Mouse (Mus musculus) midbrain, embryonic 15.5 days (tissue): ENCODE measurements around the gene Cpsf2. TPM values are rescaled to one million over a fixed set of nuclear protein-coding genes. Genes with fewer than 3 reads are reported as not detected.

Experiments
- ATAC-seq: fragments of 200-750 bp; cut with Nextera tagmentation; replicated peaks from 2 replicates; pipeline ENCODE4 v1.8.0; 2017; ENCODE audit warnings: moderate TSS enrichment
- H3K27ac ChIP-seq: fragments of 300-500 bp; sonication (generic); 2 replicates; pipeline ENCODE4 v1.5.1; 2015; ENCODE audit warnings: mild to moderate bottlenecking, inconsistent platforms
- H3K27me3 ChIP-seq: fragments of 300-500 bp; sonication (generic); replicated peaks from 2 replicates; pipeline ENCODE4 v1.6.1; 2015; ENCODE audit warnings: inconsistent platforms
- H3K36me3 ChIP-seq: fragments of 300-500 bp; sonication (generic); replicated peaks from 2 replicates; pipeline ENCODE4 v1.6.1; 2015; ENCODE audit warnings: inconsistent platforms
- H3K4me1 ChIP-seq: fragments of 300-500 bp; sonication (generic); 2 replicates; pipeline ENCODE4 v1.6.1; 2015; ENCODE audit warnings: inconsistent platforms
- H3K4me2 ChIP-seq: fragments of 300-500 bp; sonication (generic); 2 replicates; pipeline ENCODE4 v1.6.1; 2015; ENCODE audit warnings: inconsistent platforms, mild to moderate bottlenecking, moderate library complexity
- H3K4me3 ChIP-seq: fragments of 300-500 bp; sonication (generic); 2 replicates; pipeline ENCODE4 v1.5.1; 2015; ENCODE audit warnings: mild to moderate bottlenecking, inconsistent platforms
- H3K9ac ChIP-seq: fragments of 300-500 bp; sonication (generic); 2 replicates; pipeline ENCODE4 v1.6.1; 2015; ENCODE audit warnings: mild to moderate bottlenecking, inconsistent platforms
- H3K9me3 ChIP-seq: fragments of 300-500 bp; sonication (generic); 2 replicates; pipeline ENCODE4 v1.6.1; 2016; ENCODE audit warnings: inconsistent platforms
- WGBS: fragments of 180-500 bp; shearing (Covaris S2); methylation state at CpG from one replicate; pipeline ENCODE4 v1.1.7; 2015; ENCODE audit warnings: mixed read lengths; 5-methylcytosine and 5-hydroxymethylcytosine counted together
- polyA plus RNA-seq: library from polyadenylated mRNA; unstranded; fragments of >200 nt; fragmentation: Nextera tagmentation; extraction: Ambion mirVana; gene quantifications from 2 replicates; pipeline ENCODE4 v1.2.1, GENCODE M21; 2015

The Cpsf2 gene
- polyA plus RNA-seq, 1 experiment from 2014 or later, result 28.8 TPM

GRCm38 (mm10) chr12:102034934-102035333 lies 59.1 kb downstream of the Cpsf2 start:
- ATAC-seq, result no peak
- Histone ChIP-seq H3K9ac (no peak overlapping the region), H3K4me1 (no peaks in the 10 kb centered on the region), H3K9me3 (no peaks in the 10 kb centered on the region), H3K36me3 (no peaks in the 10 kb centered on the region), H3K27ac (no peak overlapping the region), H3K27me3 (no peaks in the 10 kb centered on the region), H3K4me3 (no peak overlapping the region), H3K4me2 (no peak overlapping the region)
- WGBS, result 93% methylated on average over 4 of the region's 4 CpGs

DNA sequence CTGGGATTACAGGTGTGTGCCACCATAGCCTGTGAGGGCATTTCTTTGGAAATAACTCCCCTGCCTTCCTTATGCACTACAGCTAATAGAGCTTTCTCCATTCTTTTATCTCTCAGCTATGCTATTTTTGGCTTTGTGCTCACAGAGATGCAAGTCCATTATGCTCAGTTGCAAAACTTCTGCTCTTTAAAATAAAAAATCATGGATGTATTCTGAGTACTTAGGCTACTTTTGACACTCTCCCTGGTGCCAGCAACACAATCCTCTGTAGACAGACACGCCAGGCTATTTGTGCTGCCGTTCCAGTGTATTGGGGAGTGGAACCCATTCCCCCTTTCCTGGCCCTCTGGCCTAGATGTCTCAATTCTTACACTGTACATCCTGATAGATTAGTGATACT lies 64.1 kb downstream of the Cpsf2 start:
- no peaks in the 10 kb centered on the region for H3K9me3 ChIP-seq
- peaks cover 20% of the 10 kb centered on the region for H3K4me1 ChIP-seq
- H3K4me2 ChIP-seq, result no peak overlapping the region
- WGBS, result 89% methylated on average over 2 of the region's 2 CpGs
- H3K27ac ChIP-seq, result no peak overlapping the region
- H3K27me3 ChIP-seq, result no peaks in the 10 kb centered on the region
- no peaks in the 10 kb centered on the region for H3K36me3 ChIP-seq
- H3K4me3 ChIP-seq, result no peak overlapping the region
- no peak overlapping the region for H3K9ac ChIP-seq
- ATAC-seq, result no peak

DNA sequence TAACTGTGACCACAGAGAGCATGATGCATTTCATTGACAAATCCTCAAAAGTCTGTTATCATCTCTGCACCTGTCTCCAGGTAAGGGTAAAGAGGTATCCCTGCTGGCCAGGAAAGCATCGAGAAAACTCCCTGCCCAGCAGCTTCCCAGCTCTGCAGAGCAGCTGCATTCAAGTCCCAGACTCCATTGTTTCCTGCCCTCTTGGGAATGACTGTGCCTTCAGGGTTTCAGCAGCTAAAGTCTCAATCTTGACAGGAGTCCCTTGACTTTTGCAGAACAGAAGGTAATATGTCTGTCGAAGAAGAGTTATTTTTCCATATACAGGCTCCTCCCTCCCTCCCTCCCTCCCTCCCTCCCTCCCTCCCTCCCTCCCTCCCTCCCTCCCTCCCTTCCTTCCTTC lies 65.9 kb downstream of the Cpsf2 start:
- Histone ChIP-seq H3K9ac (no peak overlapping the region), H3K9me3 (no peaks in the 10 kb centered on the region), H3K4me1 (peaks cover 20% of the 10 kb centered on the region), H3K27ac (peak overlapping the region; percentile 79), H3K36me3 (no peaks in the 10 kb centered on the region), H3K27me3 (no peaks in the 10 kb centered on the region), H3K4me3 (no peak overlapping the region), H3K4me2 (no peak overlapping the region)
- WGBS, result 19% methylated on average over 2 of the region's 2 CpGs
- peak; percentile 55 for ATAC-seq

GRCm38 (mm10) chr12:102042247-102042646 lies 66.5 kb downstream of the Cpsf2 start:
- Histone ChIP-seq H3K4me2 (peak overlapping the region; percentile 11; the same call in 1 of the 2 replicates), H3K27ac (peak overlapping the region; percentile 79), H3K36me3 (no peaks in the 10 kb centered on the region), H3K4me3 (no peak overlapping the region), H3K4me1 (peaks cover 20% of the 10 kb centered on the region), H3K27me3 (no peaks in the 10 kb centered on the region), H3K9ac (no peak overlapping the region), H3K9me3 (no peaks in the 10 kb centered on the region)
- ATAC-seq, result peak; percentile 87
- 32% methylated on average over 7 of the region's 7 CpGs for WGBS

DNA sequence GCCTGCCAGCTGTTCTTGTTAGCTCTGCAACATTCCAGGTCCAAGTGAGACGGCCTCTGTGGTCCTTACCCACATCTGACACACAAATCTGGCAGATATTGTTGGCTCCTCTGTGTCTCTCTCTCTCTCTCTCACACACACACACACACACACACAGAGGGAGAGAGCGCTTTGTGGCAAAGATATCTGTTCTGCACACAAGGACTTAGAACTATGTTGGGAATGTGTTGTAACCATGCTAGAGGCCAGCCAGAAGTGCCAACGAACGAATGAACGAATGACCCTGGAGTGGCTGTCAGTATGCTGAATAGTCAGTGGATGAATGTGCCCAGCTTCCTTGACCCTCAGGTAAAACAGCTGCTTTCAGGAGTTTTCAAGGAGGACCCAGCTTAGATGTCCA lies 68.1 kb downstream of the Cpsf2 start:
- Histone ChIP-seq H3K4me3 (no peak overlapping the region), H3K4me1 (peaks cover 20% of the 10 kb centered on the region), H3K27me3 (no peaks in the 10 kb centered on the region), H3K9ac (no peak overlapping the region), H3K9me3 (no peaks in the 10 kb centered on the region), H3K36me3 (no peaks in the 10 kb centered on the region), H3K27ac (no peak overlapping the region), H3K4me2 (no peak overlapping the region)
- WGBS, result 82% methylated on average over 5 of the region's 5 CpGs
- no peak for ATAC-seq

GRCm38 (mm10) chr12:102054155-102054554 lies 78.4 kb downstream of the Cpsf2 start:
- no peak overlapping the region for H3K9ac ChIP-seq
- H3K4me2 ChIP-seq, result no peak overlapping the region
- H3K27ac ChIP-seq, result no peak overlapping the region
- WGBS, result 91% methylated on average over 4 of the region's 4 CpGs
- H3K4me3 ChIP-seq, result no peak overlapping the region
- ATAC-seq, result no peak
- no peaks in the 10 kb centered on the region for H3K36me3 ChIP-seq
- no peaks in the 10 kb centered on the region for H3K27me3 ChIP-seq
- H3K4me1 ChIP-seq, result peaks cover 11% of the 10 kb centered on the region
- H3K9me3 ChIP-seq, result no peaks in the 10 kb centered on the region

DNA sequence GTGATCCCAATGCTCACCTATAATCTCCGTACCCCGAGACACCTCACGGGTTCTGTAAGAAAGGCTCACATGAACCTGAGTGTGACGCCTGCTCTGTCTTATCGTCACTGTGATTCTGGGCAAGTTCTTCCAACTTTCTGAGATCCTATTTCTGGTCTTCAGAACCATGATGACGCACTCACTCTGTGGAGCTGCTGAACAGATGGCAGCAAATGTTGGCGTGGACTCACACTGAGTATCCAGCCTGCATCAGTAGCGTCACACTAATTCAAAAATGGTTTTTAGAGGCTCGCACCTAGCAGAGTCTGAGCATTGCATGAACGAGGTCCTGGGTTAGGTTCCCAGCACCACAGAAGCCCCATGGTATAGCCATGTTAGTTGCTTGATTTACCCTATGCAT lies 80.0 kb downstream of the Cpsf2 start:
- H3K4me3 ChIP-seq, result no peak overlapping the region
- no peak overlapping the region for H3K9ac ChIP-seq
- H3K27ac ChIP-seq, result no peak overlapping the region
- 96% methylated on average over 10 of the region's 10 CpGs for WGBS
- no peaks in the 10 kb centered on the region for H3K27me3 ChIP-seq
- no peak overlapping the region for H3K4me2 ChIP-seq
- no peaks in the 10 kb centered on the region for H3K36me3 ChIP-seq
- no peaks in the 10 kb centered on the region for H3K9me3 ChIP-seq
- H3K4me1 ChIP-seq, result peaks cover 11% of the 10 kb centered on the region
- no peak for ATAC-seq

Other genes with a start within 250 kb of the Cpsf2 start
- 10.1 and 11.6 TPM in 2 replicates for gene Fbln5, start 156.9 kb upstream of the Cpsf2 start, polyA plus RNA-seq
- 23.6 and 26.5 TPM in 2 replicates for gene Trip11, start 62.7 kb upstream of the Cpsf2 start, polyA plus RNA-seq
- gene Atxn3, start 17.7 kb upstream of the Cpsf2 start, polyA plus RNA-seq, result 12.0 and 13.9 TPM in 2 replicates
- gene Slc24a4, start 152.7 kb downstream of the Cpsf2 start, polyA plus RNA-seq, result 1.7 and 1.8 TPM in 2 replicates